Mouse (Mus musculus) liver, embryonic 12.5 days (tissue): ENCODE results near the gene Cox20. TPM values are rescaled to one million over a fixed set of nuclear protein-coding genes. Genes with fewer than 3 reads are reported as not detected.
A peak's percentile ranks its signal among the peaks of the same experiment; 100 is the strongest.
"Not testable (repeated sequence)": the region's sequence is repeated elsewhere in the genome, so short reads cannot be mapped to it uniquely, and the experiment has no call there.

Source experiments
- ATAC-seq: fragments of 200-750 bp; cut with Nextera tagmentation; 2 replicates; pipeline ENCODE4 v1.8.0; 2017; ENCODE audit warnings: moderate number of reproducible peaks, mild to moderate bottlenecking, moderate library complexity
- H3K27ac ChIP-seq: fragments of 300-500 bp; sonication (generic); 2 replicates; pipeline ENCODE4 v1.5.1; 2016; ENCODE audit warnings: mild to moderate bottlenecking
- H3K27me3 ChIP-seq: fragments of 300-500 bp; sonication (generic); replicated peaks from 2 replicates; pipeline ENCODE4 v1.6.1; 2016; ENCODE audit warnings: mild to moderate bottlenecking, moderate library complexity
- H3K36me3 ChIP-seq: fragments of 300-500 bp; sonication (generic); 2 replicates; pipeline ENCODE4 v1.6.1; 2016; ENCODE audit warnings: mild to moderate bottlenecking, moderate library complexity
- H3K4me1 ChIP-seq: fragments of 300-500 bp; sonication (generic); 2 replicates; pipeline ENCODE4 v1.6.1; 2016
- H3K4me2 ChIP-seq: fragments of 300-500 bp; sonication (generic); 2 replicates; pipeline ENCODE4 v1.6.1; 2016; ENCODE audit warnings: mild to moderate bottlenecking, moderate library complexity
- H3K4me3 ChIP-seq: fragments of 300-500 bp; sonication (generic); 2 replicates; pipeline ENCODE4 v1.5.1; 2016; ENCODE audit warnings: mild to moderate bottlenecking, moderate library complexity
- H3K9ac ChIP-seq: fragments of 300-500 bp; sonication (generic); 2 replicates; pipeline ENCODE4 v1.6.1; 2016; ENCODE audit warnings: mild to moderate bottlenecking, moderate library complexity
- H3K9me3 ChIP-seq: fragments of 300-500 bp; sonication (generic); replicated peaks from 2 replicates; pipeline ENCODE4 v1.6.1; 2016; ENCODE audit warnings: mild to moderate bottlenecking, moderate library complexity
- WGBS: fragments of 180-500 bp; shearing (Covaris S2); methylation state at CpG from one replicate; pipeline ENCODE4 v1.1.7; 2016; ENCODE audit not compliant: insufficient replicate concordance; 5-methylcytosine and 5-hydroxymethylcytosine counted together
- polyA plus RNA-seq: library from polyadenylated mRNA; unstranded; fragments of >200 nt; fragmentation: Nextera tagmentation; extraction: Ambion mirVana; gene quantifications from 2 replicates; pipeline ENCODE4 v1.2.1, GENCODE M21; 2016

Gene Cox20
- polyA plus RNA-seq, result 103 and 110 TPM in 2 replicates

GRCm38 (mm10) chr1:178318389-178319184 is at the start of gene Cox20:
Cox20 (plus strand) TSS chr1:178319130.
- H3K27me3 ChIP-seq, result no peaks in the 10 kb centered on the region
- peak within 1 kb of the TSS; percentile 74 for H3K4me2 ChIP-seq
- WGBS, result under 1% methylated on average over 82 of the region's 83 CpGs
- H3K27ac ChIP-seq, result peak within 1 kb of the TSS; percentile 100
- H3K4me3 ChIP-seq, result peak within 1 kb of the TSS; percentile 78
- H3K4me1 ChIP-seq, result peaks cover 48% of the 10 kb centered on the region
- H3K9me3 ChIP-seq, result no peaks in the 10 kb centered on the region
- peak within 1 kb of the TSS; percentile 85 for H3K9ac ChIP-seq
- peak; percentile 92 for ATAC-seq
- H3K36me3 ChIP-seq, result peaks cover 37% of the 10 kb centered on the region

GRCm38 (mm10) chr1:178270635-178271034 is 48.3 kb upstream of the Cox20 start:
- no peak overlapping the region for H3K27ac ChIP-seq
- no peak overlapping the region for H3K4me3 ChIP-seq
- H3K27me3 ChIP-seq, result peaks cover 10% of the 10 kb centered on the region
- no peak overlapping the region for H3K4me2 ChIP-seq
- H3K36me3 ChIP-seq, result no peaks in the 10 kb centered on the region
- H3K9ac ChIP-seq, result no peak overlapping the region
- no peak for ATAC-seq
- no peaks in the 10 kb centered on the region for H3K9me3 ChIP-seq
- H3K4me1 ChIP-seq, result no peaks in the 10 kb centered on the region
- 70% methylated on average over 6 of the region's 6 CpGs for WGBS

GRCm38 (mm10) chr1:178275174-178275730 is 43.7 kb upstream of the Cox20 start:
- no peak overlapping the region for H3K9ac ChIP-seq
- no peaks in the 10 kb centered on the region for H3K9me3 ChIP-seq
- ATAC-seq, result no peak

GRCm38 (mm10) chr1:178275738-178276053 is 43.2 kb upstream of the Cox20 start:
- H3K4me3 ChIP-seq, result peak overlapping the region; percentile 59
- peaks cover 9% of the 10 kb centered on the region; the same call in 1 of the 2 replicates for H3K4me1 ChIP-seq
- H3K9ac ChIP-seq, result no peak overlapping the region
- peak overlapping the region; percentile 75 for H3K4me2 ChIP-seq
- H3K9me3 ChIP-seq, result no peaks in the 10 kb centered on the region
- 9% methylated on average over 11 of the region's 11 CpGs for WGBS
- no peak for ATAC-seq
- H3K27me3 ChIP-seq, result peaks cover 40% of the 10 kb centered on the region
- no peaks in the 10 kb centered on the region for H3K36me3 ChIP-seq
- no peak overlapping the region for H3K27ac ChIP-seq

More at GRCm38 (mm10) chr1:178275174-178275730, 43.7 kb upstream of the Cox20 start:
- WGBS, result 44% methylated on average over 9 of the region's 9 CpGs
- peak overlapping the region; percentile 75; the same call in 1 of the 2 replicates for H3K4me2 ChIP-seq
- no peak overlapping the region for H3K4me3 ChIP-seq
- no peaks in the 10 kb centered on the region for H3K36me3 ChIP-seq
- no peak overlapping the region for H3K27ac ChIP-seq
- H3K27me3 ChIP-seq, result peaks cover 40% of the 10 kb centered on the region
- peaks cover 9% of the 10 kb centered on the region; the same call in 1 of the 2 replicates for H3K4me1 ChIP-seq

- WGBS, result under 1% methylated on average over 87 of the region's 87 CpGs
These were observed 42.6 kb upstream of the Cox20 start for GRCm38 (mm10) chr1:178276054-178276911.

GRCm38 (mm10) chr1:178283314-178283713 is 35.6 kb upstream of the Cox20 start:
- H3K27me3 ChIP-seq, H3K4me2 ChIP-seq, ATAC-seq, H3K36me3 ChIP-seq, H3K9ac ChIP-seq, H3K4me3 ChIP-seq, H3K4me1 ChIP-seq, H3K9me3 ChIP-seq, H3K27ac ChIP-seq: not testable (repeated sequence)
- 68% methylated on average over 3 of the region's 3 CpGs for WGBS

More at GRCm38 (mm10) chr1:178276054-178276911, 42.6 kb upstream of the Cox20 start:
- Histone ChIP-seq H3K36me3 (no peaks in the 10 kb centered on the region), H3K4me2 (peak overlapping the region; percentile 75), H3K9me3 (no peaks in the 10 kb centered on the region), H3K9ac (peak overlapping the region; percentile 45), H3K4me1 (peaks cover 9% of the 10 kb centered on the region; the same call in 1 of the 2 replicates), H3K27me3 (peaks cover 40% of the 10 kb centered on the region), H3K4me3 (peak overlapping the region; percentile 59), H3K27ac (no peak overlapping the region)
- peak; percentile 59; the same call in 1 of the 2 replicates for ATAC-seq

GRCm38 (mm10) chr1:178283946-178284720 is 34.8 kb upstream of the Cox20 start:
- no peaks in the 10 kb centered on the region for H3K36me3 ChIP-seq
- no peak for ATAC-seq
- H3K4me1 ChIP-seq, result no peaks in the 10 kb centered on the region
- no peaks in the 10 kb centered on the region for H3K27me3 ChIP-seq
- WGBS, result 59% methylated on average over 2 of the region's 2 CpGs
- no peak overlapping the region for H3K27ac ChIP-seq
- no peaks in the 10 kb centered on the region for H3K9me3 ChIP-seq
- H3K4me2 ChIP-seq, result no peak overlapping the region
- H3K9ac ChIP-seq, result no peak overlapping the region
- H3K4me3 ChIP-seq, result no peak overlapping the region

- H3K27ac ChIP-seq, result no peak overlapping the region
- ATAC-seq, result no peak
- 42% methylated on average over 8 of the region's 8 CpGs for WGBS
- no peak overlapping the region for H3K9ac ChIP-seq
- no peak overlapping the region for H3K4me3 ChIP-seq
- H3K4me1 ChIP-seq, result no peaks in the 10 kb centered on the region
- no peaks in the 10 kb centered on the region for H3K9me3 ChIP-seq
- no peaks in the 10 kb centered on the region for H3K27me3 ChIP-seq
- H3K36me3 ChIP-seq, result no peaks in the 10 kb centered on the region
- no peak overlapping the region for H3K4me2 ChIP-seq
These were observed 31.2 kb upstream of the Cox20 start for GRCm38 (mm10) chr1:178287601-178288176.

GRCm38 (mm10) chr1:178291716-178292115 is 27.2 kb upstream of the Cox20 start:
- no peaks in the 10 kb centered on the region for H3K36me3 ChIP-seq
- H3K4me2 ChIP-seq, result no peak overlapping the region
- no peaks in the 10 kb centered on the region for H3K4me1 ChIP-seq
- no peak for ATAC-seq
- H3K27ac ChIP-seq, result no peak overlapping the region
- H3K9me3 ChIP-seq, result no peaks in the 10 kb centered on the region
- 52% methylated on average over 3 of the region's 3 CpGs for WGBS
- H3K27me3 ChIP-seq, result no peaks in the 10 kb centered on the region
- no peak overlapping the region for H3K4me3 ChIP-seq
- H3K9ac ChIP-seq, result no peak overlapping the region

- Histone ChIP-seq H3K27me3 (no peaks in the 10 kb centered on the region), H3K4me3 (no peak overlapping the region), H3K9ac (no peak overlapping the region), H3K9me3 (no peaks in the 10 kb centered on the region), H3K4me1 (no peaks in the 10 kb centered on the region), H3K36me3 (no peaks in the 10 kb centered on the region), H3K27ac (no peak overlapping the region), H3K4me2 (no peak overlapping the region)
- 78% methylated on average over 1 of the region's 1 CpGs for WGBS
- no peak for ATAC-seq
These were observed 24.9 kb upstream of the Cox20 start for GRCm38 (mm10) chr1:178294051-178294450.

GRCm38 (mm10) chr1:178301261-178301660 is 17.7 kb upstream of the Cox20 start:
- 57% methylated on average over 2 of the region's 2 CpGs for WGBS
- H3K4me3 ChIP-seq, H3K36me3 ChIP-seq, H3K4me1 ChIP-seq, H3K27me3 ChIP-seq, H3K9ac ChIP-seq, H3K27ac ChIP-seq, H3K4me2 ChIP-seq, H3K9me3 ChIP-seq, ATAC-seq: not testable (repeated sequence)
